Mouse (Mus musculus) urinary bladder, postnatal 0 days (tissue): Measurements from ENCODE around the gene Tlx3. TPM values are rescaled to one million over a fixed set of nuclear protein-coding genes. Genes with fewer than 3 reads are reported as not detected.

Source experiments
- polyA plus RNA-seq: library from polyadenylated mRNA; unstranded; fragments of >200 nt; fragmentation: Nextera tagmentation; extraction: Ambion mirVana; gene quantifications from 2 replicates; pipeline ENCODE4 v1.2.1, GENCODE M21; 2015

Gene Tlx3
- not detected in 2 replicates for polyA plus RNA-seq

DNA sequence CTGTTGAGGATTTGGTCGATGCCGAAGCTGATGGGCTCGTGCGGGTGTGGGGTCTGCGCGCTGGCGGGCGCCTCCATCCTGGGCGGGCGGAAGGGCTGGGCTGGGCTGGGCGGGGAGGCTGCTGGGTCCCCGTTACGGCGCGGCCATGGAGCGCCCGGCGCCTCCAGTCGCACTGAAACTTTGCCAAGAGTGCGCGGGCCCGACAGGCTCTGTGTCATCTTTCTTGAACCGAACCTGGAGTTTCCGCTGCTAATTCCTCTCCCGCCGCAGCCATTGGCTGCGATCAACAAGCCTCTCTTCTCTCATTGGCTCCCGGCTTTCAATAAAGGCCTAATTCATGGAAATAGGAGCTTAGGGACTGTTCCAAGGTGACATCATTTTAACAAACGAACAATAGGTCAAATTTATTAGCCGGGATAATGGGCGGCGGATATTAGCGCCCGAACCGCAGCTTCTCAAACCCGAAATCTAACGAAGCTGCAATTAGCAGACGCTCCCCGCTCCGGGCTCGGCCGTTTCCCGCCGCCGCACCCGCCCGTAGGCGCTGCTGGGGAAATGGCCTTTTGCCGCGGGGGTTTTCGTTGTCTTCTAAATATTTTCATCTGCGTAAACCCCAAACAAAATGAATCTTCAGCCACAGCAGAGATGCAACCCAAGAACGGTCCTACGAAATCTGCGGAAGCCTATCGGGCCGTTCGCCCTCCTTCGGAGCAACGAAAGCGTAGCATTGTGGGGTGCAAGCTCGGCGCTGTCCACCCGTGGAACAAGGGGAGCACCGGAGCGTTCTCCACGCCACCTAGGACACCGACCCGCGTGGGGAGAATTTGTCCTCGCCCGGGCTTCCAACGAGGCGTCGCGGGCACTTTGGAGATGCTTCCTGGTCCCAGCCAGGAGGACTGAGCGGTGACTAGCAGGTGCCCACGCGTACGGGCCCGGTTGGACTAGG lies at the start of gene Tlx3:
Tlx3 (minus strand) TSS at position 207 of the 946 bp plus-strand sequence.

DNA sequence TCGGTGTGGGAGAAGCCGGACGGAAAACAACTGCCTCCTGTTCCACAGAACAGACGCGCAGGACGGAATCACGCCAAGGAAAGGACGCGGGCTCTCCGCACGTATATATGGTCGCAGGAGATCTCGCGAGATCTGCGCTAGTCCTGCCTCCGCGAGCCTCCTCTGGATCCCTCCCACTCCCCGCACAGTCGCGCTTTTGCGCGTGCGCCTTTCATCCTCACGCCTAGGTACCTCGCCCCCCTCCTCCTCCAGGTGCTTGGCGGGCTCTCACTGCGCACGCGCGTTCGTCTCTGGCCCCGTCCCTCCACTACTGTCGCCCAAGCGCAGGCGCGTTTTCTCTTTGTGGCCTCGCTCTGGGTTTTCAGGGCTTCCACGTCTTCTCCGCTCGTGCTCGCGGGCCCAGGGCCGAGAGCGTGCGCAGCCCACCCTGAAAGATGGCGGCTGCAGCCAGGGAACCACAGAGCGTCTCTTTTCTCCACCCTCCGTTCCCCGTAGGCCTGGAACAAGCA lies 40.3 kb downstream of the Tlx3 start, which contains the start of gene Npm1:
Npm1 (minus strand) TSS at position 209 of the 509 bp plus-strand sequence.

Other genes starting within 250 kb of the Tlx3 start
- 1.9 and 3.0 TPM in 2 replicates for gene Fgf18, start 56.2 kb downstream of the Tlx3 start, polyA plus RNA-seq
- 425 and 446 TPM in 2 replicates for gene Npm1, start 40.4 kb downstream of the Tlx3 start, polyA plus RNA-seq
- not detected in 2 replicates for gene Gm12117, start 73.1 kb upstream of the Tlx3 start, polyA plus RNA-seq